Mouse (Mus musculus) CD4-positive, CD25-positive, alpha-beta regulatory T cell (primary cell): ENCODE results near the gene Pdcl2. TPM values are rescaled to one million over a fixed set of nuclear protein-coding genes. Genes with fewer than 3 reads are reported as not detected.

Experiments
- polyA plus RNA-seq: library from polyadenylated mRNA; unstranded; fragments of 100-300 nt; shearing (Covaris generic); gene quantifications from one replicate; pipeline ENCODE4 v1.2.1, GENCODE M21; 2017

Pdcl2 gene
- polyA plus RNA-seq, result not detected

DNA sequence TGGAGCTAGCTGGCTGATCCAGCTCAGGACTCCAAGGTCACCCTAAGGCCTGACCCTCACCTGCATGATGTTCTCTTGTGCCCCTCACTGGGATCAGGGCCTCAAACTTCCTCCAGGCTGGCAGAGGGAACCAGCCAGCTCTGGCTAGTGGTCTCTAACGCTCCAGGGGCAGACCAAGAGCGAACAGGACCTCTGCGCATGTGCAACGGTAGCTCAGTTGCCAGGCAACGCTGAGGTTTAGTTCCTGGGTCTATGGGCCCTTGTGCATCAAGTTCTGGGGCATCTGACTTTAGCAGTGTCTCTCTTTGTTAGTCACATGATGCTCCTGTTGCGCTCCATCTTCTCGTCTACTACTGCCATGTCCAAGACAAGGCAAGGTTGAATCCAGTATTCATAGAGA, at the start of gene Pdcl2:
Gene Pdcl2, minus strand, starts transcription at position 204 of the 400 bp plus-strand sequence.

DNA sequence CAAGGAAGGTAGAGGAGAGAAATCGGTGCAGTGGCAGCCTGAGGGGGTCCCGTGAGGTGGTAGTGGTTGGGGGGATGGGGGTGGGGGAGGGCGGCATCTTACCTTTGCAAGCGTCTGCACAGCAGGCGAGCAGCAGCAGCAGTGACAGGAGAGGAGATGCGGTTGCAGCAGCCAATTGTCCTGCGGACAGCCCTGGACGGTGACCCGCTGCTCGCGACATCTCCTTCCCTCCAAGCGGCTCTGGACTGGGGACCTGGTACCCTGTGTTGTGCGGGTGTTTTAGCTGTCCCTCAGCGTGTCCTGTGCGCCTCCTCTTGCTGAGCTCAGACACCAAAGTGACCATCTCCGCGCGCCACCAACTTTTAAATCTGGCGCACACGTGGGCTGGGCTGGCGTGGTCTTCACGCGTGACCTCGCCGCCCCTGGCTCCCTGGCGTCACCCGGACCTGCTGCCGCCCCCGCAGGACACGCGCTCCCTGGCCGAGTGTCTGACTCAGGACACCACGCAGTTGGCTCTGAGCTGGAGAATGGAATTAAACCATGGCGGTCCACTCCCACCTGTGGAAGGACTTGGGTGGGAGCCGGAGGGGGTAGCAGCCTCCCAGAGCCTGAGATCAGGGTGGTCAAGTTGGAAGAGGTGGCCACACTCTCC, 32.6 kb upstream of the Pdcl2 start, which contains the start of gene Nmu:
Gene Nmu, minus strand, starts transcription at position 336 of the 652 bp plus-strand sequence.

DNA sequence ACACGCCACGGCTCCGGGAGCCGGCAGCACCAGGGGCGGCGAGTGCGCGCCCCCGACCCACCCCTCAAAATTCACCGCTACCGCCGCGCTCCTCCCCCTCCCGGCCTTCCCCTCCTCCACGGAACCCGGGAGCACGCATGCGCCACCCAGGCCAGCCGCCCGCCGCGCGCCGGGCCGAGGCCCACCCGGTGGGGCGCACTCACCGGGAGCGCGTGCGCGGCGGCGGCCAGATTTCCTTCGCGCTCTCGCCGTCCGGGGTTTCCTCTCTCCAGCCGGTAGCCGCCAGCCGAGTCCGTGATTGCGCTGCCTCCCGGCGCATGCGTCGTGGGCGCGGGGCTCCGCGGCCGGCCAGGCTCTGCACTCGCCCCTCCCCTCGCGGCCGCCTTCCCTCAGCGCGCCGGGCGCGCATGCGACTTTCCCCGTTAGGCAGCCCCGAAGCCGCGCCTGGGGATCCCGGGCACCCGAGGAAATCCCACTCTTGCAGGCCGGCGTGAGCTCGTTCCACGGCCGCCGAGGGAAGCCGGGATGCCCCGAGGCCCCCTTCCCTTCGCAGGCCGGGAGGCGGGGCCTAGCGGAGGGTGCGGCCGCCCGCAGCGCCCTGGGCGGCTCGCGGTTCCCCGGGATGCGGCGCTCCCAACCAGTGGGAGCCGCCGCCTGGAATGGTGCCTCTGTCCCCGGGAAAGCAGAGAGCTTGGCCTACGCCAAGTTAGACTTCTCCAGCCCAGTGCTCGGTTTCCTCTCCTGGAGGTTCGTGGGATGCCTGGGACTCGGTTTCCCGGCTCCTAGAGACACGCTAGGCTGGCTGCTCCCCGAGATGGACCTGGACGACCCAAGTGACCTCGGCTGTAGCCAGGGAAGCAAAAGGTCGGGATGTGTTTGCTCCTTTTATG, 26.3 kb downstream of the Pdcl2 start, which contains the start of gene Clock:
Gene Clock, minus strand, starts transcription at position 341 of the 890 bp plus-strand sequence.

Other genes starting within 250 kb of the Pdcl2 start
- 70.2 TPM for gene Srd5a3, start 190.9 kb downstream of the Pdcl2 start, polyA plus RNA-seq
- 93.3 TPM for gene Tmem165, start 147.3 kb downstream of the Pdcl2 start, polyA plus RNA-seq
- gene Clock, start 26.4 kb downstream of the Pdcl2 start, polyA plus RNA-seq, result 16.5 TPM
- gene Nmu, start 32.6 kb upstream of the Pdcl2 start, polyA plus RNA-seq, result not detected
- gene Gm7271, start 152.9 kb upstream of the Pdcl2 start, polyA plus RNA-seq, result not detected
- 43.8 TPM for gene Exoc1, start 198.2 kb upstream of the Pdcl2 start, polyA plus RNA-seq